Mouse (Mus musculus) R1 (cell line): ENCODE data around the gene Ms4a2.

Experiments used
- DNase-seq: peaks from one replicate; pipeline ENCODE4 v3.0.0-alpha.2; 2018; ENCODE audit warnings: low read depth, low spot score

Gene Ms4a2

GRCm38 (mm10) chr19:11589891-11590449 is 33.5 kb downstream of the Ms4a2 start:
- DNase-seq: no peak

GRCm38 (mm10) chr19:11589205-11589604 is 34.3 kb downstream of the Ms4a2 start:
- no peak for DNase-seq

- DNase-seq: no peak
Observed at GRCm38 (mm10) chr19:11574965-11575364, 48.6 kb downstream of the Ms4a2 start.
